8 mouse cellular contexts compared by ENCODE assay signal in the genomic region with DNA sequence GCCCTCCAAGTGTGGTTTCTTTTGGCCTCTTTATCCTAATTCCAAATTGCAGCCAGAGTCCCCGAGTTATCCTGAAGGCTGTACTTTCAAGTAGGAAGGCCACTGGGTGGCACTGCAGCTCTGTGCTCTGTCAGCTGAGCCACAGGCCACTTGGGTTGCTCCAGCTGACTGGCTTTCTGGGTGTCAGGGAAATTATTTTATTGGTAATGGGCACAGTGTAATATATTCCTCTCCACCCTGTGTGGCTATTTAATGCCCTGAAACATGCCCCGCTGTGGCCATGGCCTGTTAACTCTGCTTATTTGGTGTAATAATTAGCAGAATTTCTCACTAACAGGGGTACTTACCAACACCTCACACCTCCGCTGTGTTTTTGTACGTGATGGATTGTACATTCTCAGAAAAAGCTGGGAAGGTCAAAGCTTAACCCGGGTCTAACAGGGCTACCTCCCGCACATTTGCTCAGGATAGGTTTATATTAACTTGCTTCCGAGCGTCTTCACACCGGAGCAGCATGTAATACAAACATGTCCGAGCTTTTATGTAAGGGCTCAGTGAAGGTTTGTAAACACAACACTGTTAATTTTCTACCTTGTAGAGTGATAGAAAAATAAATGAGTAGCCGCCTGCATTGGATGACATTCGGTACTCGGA.
DNase-seq lines count a peak whose midpoint lies in the region; ATAC-seq lines count a peak whose summit lies in the region.

No protein-coding gene starts in this region.

- peak; percentile 53 for ATAC-seq in common myeloid progenitor, adult 5-6 weeks (replicated peaks; ENCODE audit: low read depth, poor library complexity, severe bottlenecking)
- ATAC-seq in midbrain, embryonic 11.5 days (ENCODE audit: low FRiP score): peak; percentile 47; the same call in 1 of the 2 replicates

- H3K27ac ChIP-seq in midbrain, embryonic 11.5 days (ENCODE audit: low read depth, low read length): no peak overlapping the region

- H3K4me3 ChIP-seq in midbrain, embryonic 11.5 days (ENCODE audit: low read depth, low read length): no peak overlapping the region

- no peaks in the 10 kb centered on the region for H3K36me3 ChIP-seq in midbrain, embryonic 11.5 days (ENCODE audit: control insufficient read depth, insufficient read depth, low read length)

- peaks cover 11% of the 10 kb centered on the region; the same call in 1 of the 2 replicates for H3K27me3 ChIP-seq in midbrain, embryonic 11.5 days (ENCODE audit: control insufficient read depth, insufficient read depth, low read length)

- no peak overlapping the region for H3K4me2 ChIP-seq in midbrain, embryonic 11.5 days

- DNase-seq in adrenal gland, adult 18-20 months (ENCODE audit: low spot score in 2 of 2): peak; percentile 64 to 68
- DNase-seq in gastrocnemius, postnatal 10 days: peak; percentile 80
- peak; percentile 96 for DNase-seq in kidney, adult 11 months
- peak; percentile 53 to 66 for DNase-seq in left cerebral cortex, postnatal 36 days (ENCODE audit: low spot score in 2 of 2)
- no peak for DNase-seq in midbrain, embryonic 11.5 days (ENCODE audit: low spot score, missing footprints)
- DNase-seq in spleen, postnatal 10 days (ENCODE audit: low spot score in 2 of 2): peak; percentile 21 to 71
- DNase-seq in T-cell, adult 2 months (ENCODE audit: low spot score): no peak

- WGBS in midbrain, embryonic 11.5 days: 71% methylated on average over 13 of the region's 13 CpGs

- no peak overlapping the region for H3K9ac ChIP-seq in midbrain, embryonic 11.5 days (ENCODE audit: low read length)

- peaks cover 51% of the 10 kb centered on the region for H3K4me1 ChIP-seq in midbrain, embryonic 11.5 days (ENCODE audit: control insufficient read depth, insufficient read depth, low read length)

- no peaks in the 10 kb centered on the region for H3K9me3 ChIP-seq in midbrain, embryonic 11.5 days (ENCODE audit: control insufficient read depth, low read length)

- intact Hi-C loops in left cerebral cortex, postnatal 36 days (cut with DNase I): loop anchor here (5.0 kb wide), 1 partner anchor 978 kb away; a partner anchor contains a TSS

Comparison
In these comparisons a context has a peak if more than half of its experiments do, and no peak if none do; other contexts are left out.
1. DNase-seq: peak in adrenal gland, adult 18-20 months (2 of 2), gastrocnemius, postnatal 10 days (single experiment), kidney, adult 11 months (single experiment), left cerebral cortex, postnatal 36 days (2 of 2) and spleen, postnatal 10 days (2 of 2); none in midbrain, embryonic 11.5 days (single experiment) and T-cell, adult 2 months (single experiment).